In genomic region chr16:91875567-91876344, GRCm38 (mm10) we compare ENCODE assay signal across 8 mouse cellular contexts.
DNase-seq lines count a peak whose midpoint lies in the region; ATAC-seq lines count a peak whose summit lies in the region.

No protein-coding gene starts in this region.

- peak; percentile 83 for ATAC-seq in embryonic facial prominence, embryonic 14.5 days (ENCODE audit: low read depth)
- ATAC-seq in intestine, embryonic 16.5 days = peak; percentile 33; the same call in 1 of the 2 replicates
- ATAC-seq in neural tube, embryonic 15.5 days (ENCODE audit: low FRiP score) = peak; percentile 77

- intact Hi-C loops in heart, postnatal 36 days (cut with DNase I) = no loop called here
- intact Hi-C loops in left cerebral cortex, postnatal 14 days (cut with DNase I) = no loop called here

- no peak overlapping the region for H3K4me3 ChIP-seq in heart, embryonic 10.5 days
- H3K4me3 ChIP-seq in embryonic facial prominence, embryonic 14.5 days (ENCODE audit: low read depth, low read length) = no peak overlapping the region
- H3K4me3 ChIP-seq in intestine, embryonic 16.5 days (ENCODE audit: low read length) = no peak overlapping the region
- no peak overlapping the region for H3K4me3 ChIP-seq in neural tube, embryonic 15.5 days (replicated peaks)

- H3K36me3 ChIP-seq in heart, embryonic 10.5 days = peaks cover 21% of the 10 kb centered on the region
- H3K36me3 ChIP-seq in embryonic facial prominence, embryonic 14.5 days (ENCODE audit: control insufficient read depth, insufficient read depth, low read length) = peaks cover 10% of the 10 kb centered on the region
- H3K36me3 ChIP-seq in intestine, embryonic 16.5 days (ENCODE audit: control insufficient read depth, insufficient read depth, low read length) = no peaks in the 10 kb centered on the region
- H3K36me3 ChIP-seq in neural tube, embryonic 15.5 days = peaks cover 21% of the 10 kb centered on the region

- no peak overlapping the region for H3K4me2 ChIP-seq in embryonic facial prominence, embryonic 14.5 days (ENCODE audit: low read depth, low read length)
- no peak overlapping the region for H3K4me2 ChIP-seq in intestine, embryonic 16.5 days (ENCODE audit: low read depth, low read length)
- H3K4me2 ChIP-seq in neural tube, embryonic 15.5 days = no peak overlapping the region

- H3K4me1 ChIP-seq in heart, embryonic 10.5 days = peaks cover 17% of the 10 kb centered on the region
- peaks cover 12% of the 10 kb centered on the region for H3K4me1 ChIP-seq in embryonic facial prominence, embryonic 14.5 days (ENCODE audit: control insufficient read depth, insufficient read depth, low read length)
- H3K4me1 ChIP-seq in intestine, embryonic 16.5 days (ENCODE audit: control insufficient read depth, insufficient read depth, low read length) = no peaks in the 10 kb centered on the region; the same call in 1 of the 2 replicates
- peaks cover 24% of the 10 kb centered on the region for H3K4me1 ChIP-seq in neural tube, embryonic 15.5 days

- no peaks in the 10 kb centered on the region for H3K9me3 ChIP-seq in heart, embryonic 10.5 days
- H3K9me3 ChIP-seq in embryonic facial prominence, embryonic 14.5 days (ENCODE audit: control insufficient read depth, low read length) = no peaks in the 10 kb centered on the region
- no peaks in the 10 kb centered on the region for H3K9me3 ChIP-seq in intestine, embryonic 16.5 days (ENCODE audit: control insufficient read depth, low read length)
- H3K9me3 ChIP-seq in neural tube, embryonic 15.5 days (replicated peaks) = no peaks in the 10 kb centered on the region

- H3K27ac ChIP-seq in heart, embryonic 10.5 days = peak overlapping the region; percentile 56; the same call in 1 of the 2 replicates
- peak overlapping the region; percentile 65 for H3K27ac ChIP-seq in embryonic facial prominence, embryonic 14.5 days (replicated peaks; ENCODE audit: low read depth, low read length)
- H3K27ac ChIP-seq in intestine, embryonic 16.5 days (ENCODE audit: low read length) = no peak overlapping the region
- peak overlapping the region; percentile 75 for H3K27ac ChIP-seq in neural tube, embryonic 15.5 days (replicated peaks)

- H3K9ac ChIP-seq in embryonic facial prominence, embryonic 14.5 days (ENCODE audit: low read depth, low read length) = no peak overlapping the region
- H3K9ac ChIP-seq in intestine, embryonic 16.5 days (ENCODE audit: low read depth, low read length) = no peak overlapping the region
- H3K9ac ChIP-seq in neural tube, embryonic 15.5 days (replicated peaks) = no peak overlapping the region

- 57% methylated on average over 4 of the region's 4 CpGs for WGBS in heart, embryonic 10.5 days
- WGBS in embryonic facial prominence, embryonic 14.5 days = 55% methylated on average over 4 of the region's 4 CpGs
- 30% methylated on average over 4 of the region's 4 CpGs for WGBS in intestine, embryonic 16.5 days
- WGBS in neural tube, embryonic 15.5 days = 52% methylated on average over 4 of the region's 4 CpGs

- no peak for DNase-seq in heart, embryonic 10.5 days (ENCODE audit: low spot score)
- no peak for DNase-seq in heart, postnatal 36 days
- peak; percentile 81 for DNase-seq in embryonic facial prominence, embryonic 14.5 days (ENCODE audit: low spot score)
- no peak for DNase-seq in left cerebral cortex, postnatal 14 days (ENCODE audit: low spot score in 2 of 2)
- no peak for DNase-seq in layer of hippocampus, postnatal 36 days
- DNase-seq in spleen, postnatal 4 days (ENCODE audit: low spot score in 2 of 2) = no peak

- no peaks in the 10 kb centered on the region for H3K27me3 ChIP-seq in heart, embryonic 10.5 days (ENCODE audit: insufficient read depth, poor library complexity, severe bottlenecking)
- no peaks in the 10 kb centered on the region for H3K27me3 ChIP-seq in embryonic facial prominence, embryonic 14.5 days (replicated peaks; ENCODE audit: control insufficient read depth, insufficient read depth, low read length)
- no peaks in the 10 kb centered on the region for H3K27me3 ChIP-seq in intestine, embryonic 16.5 days (replicated peaks; ENCODE audit: control insufficient read depth, insufficient read depth, low read length)
- H3K27me3 ChIP-seq in neural tube, embryonic 15.5 days (replicated peaks) = no peaks in the 10 kb centered on the region

Comparison
In these comparisons a context has a peak if more than half of its experiments do, and no peak if none do; other contexts are left out.
1. ATAC-seq: peak in every context shown above with its lines; median percentile 83 in embryonic facial prominence, embryonic 14.5 days; 77 in neural tube, embryonic 15.5 days; 33 in intestine, embryonic 16.5 days.